22 mouse cellular contexts compared by ENCODE assay signal in genomic region chr4:120314571-120314970, GRCm38 (mm10). TPM values are rescaled to one million over a fixed set of nuclear protein-coding genes. Genes with fewer than 3 reads are reported as not detected.
"Had no signal": no experiment of that assay in that cellular context is flagged by ENCODE, and none has a peak within 500 bp of the region (broad histone marks: within the 10 kb centered on the region; RNA-seq: fewer than 3 reads in every experiment).

No protein-coding gene starts in this region.

- DNase-seq: kidney, postnatal 25 days; layer of hippocampus, adult 9-11 months; liver, postnatal 0 days; lung, embryonic 14.5 days; right cerebral cortex, postnatal 25 days; spleen, adult 18-20 months; thymus, postnatal 25 days had no signal

- H3K9ac ChIP-seq: limb, embryonic 12.5 days; limb, embryonic 15.5 days; liver, embryonic 14.5 days; liver, postnatal 0 days; lung, embryonic 14.5 days; midbrain, embryonic 12.5 days; midbrain, embryonic 15.5 days; neural tube, embryonic 12.5 days; neural tube, embryonic 15.5 days; stomach, embryonic 15.5 days had no signal

- H3K9me3 ChIP-seq: limb, embryonic 12.5 days; limb, embryonic 15.5 days; midbrain, embryonic 12.5 days; midbrain, embryonic 15.5 days; neural tube, embryonic 12.5 days; neural tube, embryonic 15.5 days; stomach, embryonic 15.5 days had no signal

- H3K4me3 ChIP-seq: layer of hippocampus, adult 2 months; left cerebral cortex, adult 2 months; limb, embryonic 12.5 days; limb, embryonic 15.5 days; midbrain, embryonic 12.5 days; midbrain, embryonic 15.5 days; neural tube, embryonic 12.5 days; neural tube, embryonic 15.5 days; stomach, embryonic 15.5 days had no signal

- H3K27ac ChIP-seq: kidney, postnatal 0 days; layer of hippocampus, adult 2 months; left cerebral cortex, adult 2 months; limb, embryonic 12.5 days; limb, embryonic 15.5 days; liver, embryonic 14.5 days; macrophage; midbrain, embryonic 12.5 days; midbrain, embryonic 15.5 days; neural tube, embryonic 12.5 days; neural tube, embryonic 15.5 days; stomach, embryonic 15.5 days had no signal

- H3K4me1 ChIP-seq: limb, embryonic 12.5 days; limb, embryonic 15.5 days; midbrain, embryonic 12.5 days; midbrain, embryonic 15.5 days; neural tube, embryonic 12.5 days; neural tube, embryonic 15.5 days; stomach, embryonic 15.5 days had no signal

- H3K27me3 ChIP-seq: limb, embryonic 15.5 days; midbrain, embryonic 15.5 days; neural tube, embryonic 12.5 days; neural tube, embryonic 15.5 days; stomach, embryonic 15.5 days had no signal

- H3K36me3 ChIP-seq: limb, embryonic 12.5 days; limb, embryonic 15.5 days; midbrain, embryonic 12.5 days; midbrain, embryonic 15.5 days; neural tube, embryonic 12.5 days; neural tube, embryonic 15.5 days; stomach, embryonic 15.5 days had no signal

- ATAC-seq: liver, postnatal 0 days; lung, postnatal 0 days; midbrain, embryonic 15.5 days had no signal

- H3K4me2 ChIP-seq: limb, embryonic 12.5 days; limb, embryonic 15.5 days; liver, embryonic 11.5 days; lung, embryonic 14.5 days; midbrain, embryonic 12.5 days; midbrain, embryonic 15.5 days; neural tube, embryonic 12.5 days; neural tube, embryonic 15.5 days; stomach, embryonic 15.5 days had no signal

RNA-seq across cellular contexts. Expression of gene Foxo6, which starts 27.4 kb away (rescaled TPM):
- polyA plus RNA-seq: liver, postnatal 0 days; macrophage; thymus, postnatal 0 days had no signal
